Mouse (Mus musculus): ENCODE results near the gene Card19. TPM values are rescaled to one million over a fixed set of nuclear protein-coding genes. Genes with fewer than 3 reads are reported as not detected.
A peak's percentile ranks its signal among the peaks of the same experiment; 100 is the strongest.

The Card19 gene
- 10 to 100 TPM; 56.9 to 66.6 TPM for polyA plus RNA-seq (2017; shearing (Covaris generic))

DNA sequence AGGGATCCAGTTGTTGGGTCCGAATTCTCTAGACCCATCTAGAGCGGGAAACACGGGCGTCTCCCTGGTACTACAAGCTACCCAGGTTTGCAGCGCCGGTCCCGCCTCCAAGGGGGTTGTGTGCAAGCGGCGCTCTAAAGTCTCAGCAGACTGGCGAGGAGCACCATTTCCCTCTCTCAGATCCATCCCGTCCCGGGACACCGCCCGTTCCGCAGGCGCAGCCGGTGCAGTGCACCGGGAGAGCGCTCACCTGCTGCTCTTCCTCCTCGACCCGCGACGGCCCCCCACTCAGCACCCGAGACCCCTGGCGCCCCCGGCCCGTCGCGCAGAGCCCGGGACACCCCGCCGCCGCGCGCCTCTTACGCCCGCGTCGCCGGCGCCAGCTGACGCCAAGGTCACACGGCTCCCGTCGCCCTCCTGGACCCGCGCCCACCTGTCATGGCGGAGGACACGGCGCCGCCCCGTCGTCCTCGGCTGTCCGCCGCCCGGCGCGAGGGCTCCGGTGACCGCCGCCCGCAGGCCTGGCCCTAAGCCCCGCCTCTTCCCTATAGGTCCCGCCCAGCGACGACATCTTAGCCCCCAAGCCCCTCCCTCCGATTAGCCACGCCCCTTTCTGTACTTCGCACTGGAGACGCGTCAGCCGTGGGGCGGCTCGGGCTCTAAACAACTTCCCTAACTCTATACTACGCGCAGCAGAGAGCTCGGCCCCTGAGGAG, at the start of gene Card19:
Gene Card19, minus strand, starts transcription at position 534 of the 716 bp plus-strand sequence.
- ATAC-seq: peak; percentile 86

DNA sequence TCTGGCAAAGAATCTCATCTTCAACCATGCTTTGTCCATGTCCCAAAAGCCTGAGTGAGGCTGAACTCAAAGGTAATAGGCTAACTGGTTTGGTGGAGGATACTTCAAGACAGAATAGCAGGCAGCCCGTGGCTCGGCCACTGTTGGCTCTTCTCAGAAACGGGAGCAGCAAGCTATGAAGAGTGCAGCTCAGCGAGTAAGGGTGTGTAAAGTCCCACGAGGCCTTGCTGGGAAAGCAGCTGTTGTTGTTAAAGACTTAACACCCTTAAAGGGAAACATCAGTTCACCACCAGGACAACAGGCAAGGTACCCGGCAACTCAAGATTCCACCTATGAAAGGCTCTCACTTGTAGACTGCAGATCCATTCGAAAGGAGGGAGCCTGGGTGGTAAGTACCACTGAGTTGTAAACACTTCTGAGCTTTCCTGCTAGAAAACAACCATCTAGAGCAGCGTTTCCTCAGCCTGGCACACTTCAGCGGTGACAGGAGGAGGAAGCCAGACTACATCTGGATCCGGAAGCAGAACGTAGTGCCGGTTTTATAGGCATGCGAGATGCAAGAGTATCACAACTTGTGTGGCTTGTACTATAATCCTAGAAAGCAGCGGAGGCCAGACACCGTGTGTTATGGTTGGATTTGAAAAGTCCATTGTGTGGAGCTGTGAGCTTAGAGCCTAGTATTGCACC, 44.3 kb upstream of the Card19 start:
- peak; percentile 65 for ATAC-seq

DNA sequence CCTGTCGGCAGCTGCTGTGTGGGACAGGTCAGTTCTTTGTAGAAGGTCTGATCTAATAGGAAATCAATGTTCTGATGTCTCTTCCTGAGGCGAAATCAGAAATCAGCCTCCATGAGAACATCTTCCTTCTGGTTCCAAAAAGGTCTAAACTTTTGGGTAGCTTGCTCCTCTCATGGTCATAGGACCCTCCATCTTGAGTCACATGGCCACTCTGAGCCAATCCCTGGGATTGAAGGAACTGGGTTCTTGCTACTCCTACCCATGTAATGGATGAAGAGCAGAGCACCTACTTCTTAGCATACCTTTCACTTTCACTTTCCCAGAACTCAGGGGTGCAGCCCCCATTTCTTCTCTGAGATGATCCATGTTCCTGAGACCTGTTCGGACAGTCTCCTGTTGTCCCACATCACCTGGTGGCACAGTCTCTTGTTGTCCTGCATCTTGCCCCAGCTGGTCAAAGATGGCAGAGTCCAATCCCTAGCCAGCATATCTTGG, 42.0 kb upstream of the Card19 start:
- no peak for ATAC-seq

DNA sequence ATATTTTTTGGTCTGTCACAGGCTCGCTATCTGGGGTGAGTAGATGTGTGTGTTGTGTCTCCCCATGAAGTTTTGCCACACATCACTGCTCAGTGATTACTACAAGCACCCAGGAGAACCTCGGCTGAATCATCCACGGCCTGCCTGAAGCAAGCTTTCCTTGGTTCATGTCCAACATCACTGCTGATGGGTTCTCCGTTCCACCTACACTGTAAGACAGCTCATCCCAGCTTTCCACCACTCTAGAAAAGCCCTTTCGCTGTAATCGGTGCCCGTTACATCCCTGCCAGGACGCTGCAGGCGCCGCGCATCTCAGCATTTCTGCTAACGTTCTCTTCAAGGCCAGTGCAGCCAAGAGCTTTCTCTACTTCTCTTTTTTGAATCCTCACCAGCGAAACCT, 36.9 kb upstream of the Card19 start:
- no peak for ATAC-seq

DNA sequence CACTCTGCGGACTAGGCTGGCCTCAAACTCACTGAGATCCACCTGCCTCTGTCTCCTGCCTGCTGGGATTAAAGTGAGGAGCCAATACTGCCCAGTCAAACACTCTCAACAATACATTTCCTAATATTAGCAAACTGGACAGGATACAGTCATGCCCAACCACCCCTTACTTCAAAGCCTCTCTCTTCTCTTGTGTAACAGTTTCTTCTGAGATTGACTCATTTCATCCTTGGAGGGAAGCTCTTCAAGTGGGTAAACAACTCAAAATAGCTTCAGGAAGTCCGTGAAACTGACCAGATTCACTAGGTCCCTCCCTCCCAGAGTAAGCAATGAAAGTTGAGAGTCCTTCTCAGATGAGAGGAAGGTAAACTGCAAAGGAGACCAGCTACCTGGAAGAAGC, 36.3 kb upstream of the Card19 start:
- ATAC-seq: no peak

DNA sequence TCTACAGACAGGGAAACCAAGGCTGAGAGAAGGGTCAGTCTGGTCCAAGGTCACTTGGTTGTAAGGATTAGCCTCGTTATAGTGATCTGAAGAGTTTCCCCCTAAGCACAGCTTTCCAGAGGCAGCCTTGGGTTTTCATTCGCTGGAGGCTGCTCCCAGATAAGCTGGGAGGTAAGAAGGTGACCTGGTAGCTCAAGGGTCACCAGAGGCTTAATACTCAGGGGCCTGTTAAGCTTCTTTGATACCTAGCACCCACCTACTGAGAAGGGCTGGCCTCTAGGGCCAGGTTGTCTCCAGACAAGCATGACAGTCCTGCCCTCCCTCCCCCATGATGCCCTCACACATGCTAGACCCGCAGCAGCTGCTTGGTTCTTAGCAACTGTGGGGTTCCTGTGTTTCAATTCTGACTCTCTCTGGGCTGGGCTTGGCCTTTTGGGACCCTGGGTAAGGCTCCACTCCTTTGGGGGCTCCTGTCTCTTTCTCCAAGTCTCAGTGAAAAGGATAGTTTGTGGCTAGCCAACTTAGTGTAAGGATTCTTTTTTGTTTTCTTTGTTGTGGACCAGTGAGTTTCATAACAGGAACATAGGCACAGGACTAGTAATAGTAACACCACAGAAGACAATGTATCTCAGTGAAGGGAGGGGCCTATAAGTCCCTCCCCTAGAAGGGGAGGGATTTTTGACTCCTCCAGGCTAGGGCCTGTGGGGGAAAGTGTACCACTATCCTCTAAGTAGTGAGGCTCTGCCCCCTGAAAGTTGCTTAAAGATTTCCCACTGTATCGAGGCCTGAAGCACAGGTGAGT, 35.1 kb upstream of the Card19 start:
- ATAC-seq: no peak

DNA sequence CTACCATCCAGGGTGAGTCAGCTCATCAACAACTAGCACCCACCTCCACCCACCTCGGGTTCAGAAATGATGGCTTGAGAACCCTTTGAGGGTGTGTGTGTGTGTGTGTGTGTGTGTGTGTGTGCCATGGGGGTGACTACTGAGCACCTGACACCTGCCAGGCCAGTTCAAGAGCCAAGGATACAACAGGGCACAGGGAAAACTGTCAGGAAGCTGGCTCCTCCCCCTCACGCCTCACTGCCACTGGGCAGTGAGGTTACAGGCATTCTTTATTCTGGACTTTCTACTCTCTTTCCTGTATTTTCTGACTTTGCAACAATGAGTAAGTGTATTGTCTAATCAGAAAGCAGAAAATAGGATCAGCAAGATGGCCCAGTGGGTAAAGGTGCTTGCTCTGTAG, 33.8 kb upstream of the Card19 start:
- no peak for ATAC-seq

DNA sequence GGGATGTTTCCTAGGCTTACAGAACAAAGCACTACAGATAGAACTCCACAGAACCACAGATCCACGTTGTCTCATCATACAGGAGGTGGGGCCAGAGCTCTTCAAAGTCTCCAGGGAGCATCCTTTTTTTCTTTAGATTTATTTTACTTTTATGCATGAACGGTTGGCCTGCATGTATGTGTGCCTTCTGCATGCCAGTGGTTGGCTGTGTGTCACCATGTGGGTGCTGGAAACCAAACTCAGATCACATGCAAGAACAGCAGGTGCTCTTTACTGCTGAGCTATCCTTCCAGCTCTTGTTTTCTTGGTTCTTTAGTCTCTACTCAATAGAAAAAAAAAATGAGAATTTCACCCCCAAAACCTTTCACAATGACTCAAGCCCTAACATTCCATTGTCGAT, 33.1 kb upstream of the Card19 start:
- ATAC-seq: no peak

DNA sequence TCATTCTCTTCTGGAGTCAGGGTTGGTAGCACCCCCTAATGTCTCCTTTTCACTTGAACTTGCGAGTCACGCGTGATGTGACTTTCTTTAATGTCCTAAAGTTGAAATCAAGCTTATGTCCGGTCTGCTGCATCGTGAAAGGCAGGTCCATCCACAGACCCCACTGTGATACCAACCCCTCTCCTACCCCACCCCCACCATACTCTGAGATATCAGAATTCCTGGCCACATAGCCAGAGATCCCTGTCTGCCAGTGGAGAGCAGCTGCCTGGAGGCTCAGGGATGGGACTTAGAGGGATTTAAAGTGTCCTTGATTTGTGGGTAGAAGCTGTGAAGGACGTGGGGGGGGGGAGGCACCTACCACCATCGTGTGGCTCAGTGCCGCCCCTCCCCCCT, 32.6 kb upstream of the Card19 start, which contains the start of gene Susd3:
Gene Susd3, minus strand, starts transcription at position 240 of the 396 bp plus-strand sequence.
- ATAC-seq: no peak

DNA sequence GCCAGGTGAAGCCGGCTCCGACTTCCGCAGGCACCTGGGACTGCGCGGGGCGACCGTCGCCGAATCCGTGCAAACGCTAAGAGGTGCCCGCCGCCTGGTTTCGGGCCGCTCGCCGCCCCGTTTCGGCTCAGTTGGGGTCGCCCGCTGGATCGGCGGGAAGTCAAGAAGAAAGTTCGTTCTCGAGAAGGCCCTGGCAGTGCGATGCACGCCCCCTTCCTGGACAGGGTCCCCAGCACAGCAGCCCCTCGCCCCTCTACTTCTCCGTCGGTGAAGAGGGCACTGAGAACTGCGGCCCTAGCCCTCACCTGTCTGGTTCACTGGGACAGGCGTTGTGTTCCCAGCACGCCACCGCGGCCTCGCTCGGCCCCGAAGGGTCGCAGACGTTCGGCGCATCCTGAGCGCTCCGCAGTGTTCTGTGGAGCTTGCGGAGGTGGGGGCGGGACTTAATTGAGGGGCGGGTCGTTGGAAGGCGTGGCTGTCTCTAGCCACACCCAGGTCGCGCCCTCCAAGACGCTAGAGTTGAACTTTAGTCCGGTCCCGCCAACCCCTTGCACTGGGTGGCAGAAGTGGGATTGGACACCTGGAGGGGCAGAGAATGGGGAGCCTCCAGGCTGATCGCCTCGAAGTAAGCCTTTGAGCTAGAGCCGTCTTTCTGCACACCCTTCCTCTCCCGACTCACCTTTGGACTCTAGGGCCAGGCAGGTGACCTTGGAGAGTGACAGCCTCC, 32.1 kb upstream of the Card19 start:
- peak; percentile 78 for ATAC-seq

DNA sequence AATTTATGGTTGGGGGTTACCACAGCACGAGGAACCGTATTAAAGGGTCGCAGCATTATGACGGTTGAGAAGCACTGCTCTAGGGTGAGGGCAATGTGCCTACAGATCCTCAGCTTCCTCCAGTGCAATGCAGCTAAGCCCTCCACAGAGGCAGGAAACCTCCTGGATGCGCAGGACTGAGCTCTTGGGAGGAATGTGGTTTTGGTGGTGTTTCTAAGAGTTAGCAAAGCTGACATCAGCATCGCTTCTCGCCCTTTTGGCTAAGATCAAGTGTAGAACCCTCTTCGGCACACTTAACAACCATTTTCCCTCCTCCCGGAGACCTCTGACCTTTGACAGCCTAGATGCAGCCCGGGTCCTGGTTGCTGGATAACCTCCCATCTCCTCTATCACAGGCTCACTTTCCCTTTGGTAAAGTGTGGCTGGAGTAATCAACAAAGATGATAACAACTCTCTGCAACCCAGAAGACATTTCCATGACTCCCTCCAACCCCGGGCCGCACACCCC, 31.4 kb upstream of the Card19 start:
- ATAC-seq: no peak

DNA sequence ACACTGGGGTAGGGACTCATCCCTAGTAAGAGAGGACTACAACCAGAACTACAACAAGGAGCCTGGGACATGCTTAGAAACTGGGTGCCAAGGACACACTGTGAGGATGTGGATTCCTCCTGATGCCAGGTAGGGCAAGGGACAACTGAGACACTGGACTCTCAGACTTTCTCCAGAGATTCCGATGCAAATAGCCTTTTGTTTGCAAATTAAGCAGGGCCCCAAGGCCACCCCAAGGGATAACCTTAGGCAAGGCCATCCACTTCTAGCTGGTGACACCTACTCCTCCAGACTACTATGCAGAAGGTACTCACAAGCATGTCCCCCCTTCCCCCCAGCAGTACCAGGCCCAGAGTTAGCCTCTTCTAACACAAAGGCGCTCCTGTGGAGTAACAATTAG, 30.8 kb upstream of the Card19 start:
- ATAC-seq: no peak

DNA sequence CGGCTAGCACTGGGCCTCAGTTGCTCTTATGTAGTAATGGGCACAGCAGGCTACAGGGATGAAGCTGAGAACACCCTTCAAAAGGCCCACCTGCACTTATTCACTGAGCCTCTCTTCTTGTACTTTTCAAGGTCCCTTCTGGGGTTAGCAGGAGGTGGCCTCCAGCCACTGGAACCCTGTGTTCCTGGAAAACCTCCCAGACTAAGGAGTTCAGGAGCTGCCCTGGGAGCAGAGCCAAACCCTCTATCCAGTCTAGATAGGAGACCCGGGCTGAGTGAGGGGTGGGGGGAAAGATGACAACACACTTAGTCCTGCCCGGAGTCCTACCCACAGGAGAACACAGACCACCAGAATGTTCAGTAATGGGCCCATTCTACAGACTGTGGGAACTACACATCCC, 30.2 kb upstream of the Card19 start:
- no peak for ATAC-seq

DNA sequence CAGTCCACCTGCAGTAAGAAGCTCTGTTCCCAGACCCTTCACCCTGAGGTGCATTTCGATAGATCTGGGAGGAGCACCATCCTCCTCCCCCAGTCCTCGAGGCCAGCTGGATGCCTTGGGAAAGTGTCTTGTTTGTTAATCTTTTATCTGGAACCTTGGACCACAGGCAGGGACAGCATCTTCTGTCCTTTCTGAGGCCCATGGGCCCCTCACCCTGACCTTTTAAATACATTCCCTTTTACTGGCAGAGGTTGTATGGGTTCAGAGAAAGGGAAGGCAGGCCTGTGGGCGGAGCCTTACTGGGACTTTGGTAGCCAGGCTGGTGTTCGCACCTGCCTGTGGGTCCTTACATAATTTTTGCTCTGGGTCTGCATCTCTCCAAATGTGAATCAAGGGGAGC, 29.4 kb upstream of the Card19 start:
- no peak for ATAC-seq

DNA sequence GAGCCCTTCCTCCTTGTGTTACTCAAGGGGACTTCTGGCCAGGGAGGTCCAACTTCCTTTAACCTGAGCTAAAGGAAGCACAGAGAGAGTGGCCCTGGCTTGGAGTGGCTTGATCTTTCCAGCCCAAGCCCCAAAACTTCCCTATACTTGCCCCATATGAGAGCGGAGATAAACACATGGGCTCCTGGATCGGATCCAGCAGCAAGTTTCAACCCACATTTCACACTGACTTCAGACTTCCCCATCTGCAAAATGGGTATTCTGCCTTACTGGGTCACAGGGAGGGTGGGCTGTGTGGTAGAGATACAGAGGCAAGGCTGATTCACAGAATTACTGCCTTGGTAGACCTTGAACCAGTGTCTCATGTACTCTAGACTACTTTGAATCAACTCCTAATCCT, 27.7 kb upstream of the Card19 start:
- no peak for ATAC-seq

DNA sequence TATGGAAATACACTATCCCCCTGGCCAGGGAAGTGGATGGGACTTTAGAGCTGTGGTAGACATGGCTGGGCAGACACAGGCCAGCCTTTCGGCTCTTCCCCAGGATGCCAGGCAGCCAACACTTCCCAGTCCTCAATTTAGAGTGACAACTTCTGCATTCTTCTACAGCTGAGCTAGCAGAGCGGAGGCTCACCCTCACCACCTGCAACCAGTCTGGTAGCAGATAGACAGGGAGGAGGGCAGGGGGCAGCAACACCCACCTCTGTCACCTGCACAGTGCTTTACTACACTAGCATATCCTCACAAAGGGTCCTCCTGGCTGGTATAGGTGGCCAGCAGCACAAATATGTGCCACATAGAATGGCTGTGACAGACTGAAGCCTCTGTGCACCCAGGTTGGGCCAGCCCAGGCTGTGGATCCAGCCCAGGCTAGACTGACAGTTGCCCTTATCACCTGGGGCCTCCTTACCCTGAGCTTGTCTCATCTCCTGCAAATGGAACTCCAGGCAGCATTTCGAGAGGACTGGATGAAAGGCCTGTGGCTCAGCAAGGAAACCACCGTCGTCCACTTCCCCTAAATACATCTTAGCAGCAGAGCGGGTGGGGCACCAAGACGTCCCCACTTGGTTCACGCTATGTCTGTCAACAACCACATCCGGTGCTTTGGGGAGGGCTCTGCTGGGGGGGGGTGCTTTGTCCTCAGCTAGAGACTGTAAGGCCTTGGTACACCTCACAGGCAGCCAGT, 26.7 kb upstream of the Card19 start:
- ATAC-seq: peak; percentile 94

DNA sequence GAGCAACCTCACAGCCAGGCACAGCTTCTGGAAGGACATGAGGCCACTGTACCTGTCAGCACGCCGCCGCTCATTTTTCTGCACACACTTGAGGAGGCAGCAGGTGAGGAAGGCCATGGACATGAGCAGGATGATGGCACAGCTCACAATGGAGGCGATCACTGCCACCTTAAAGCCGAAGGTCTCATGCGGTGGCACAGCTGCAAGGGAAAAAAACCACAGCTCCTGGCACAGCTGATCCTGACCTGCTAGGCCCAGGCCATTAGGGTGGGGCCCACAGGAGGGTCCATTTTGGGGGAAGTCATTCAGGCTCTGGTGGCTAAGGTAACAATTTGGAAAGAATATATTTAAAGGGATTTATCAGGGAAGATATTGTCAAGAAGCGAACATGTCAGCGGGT, 22.9 kb upstream of the Card19 start:
- ATAC-seq: no peak

DNA sequence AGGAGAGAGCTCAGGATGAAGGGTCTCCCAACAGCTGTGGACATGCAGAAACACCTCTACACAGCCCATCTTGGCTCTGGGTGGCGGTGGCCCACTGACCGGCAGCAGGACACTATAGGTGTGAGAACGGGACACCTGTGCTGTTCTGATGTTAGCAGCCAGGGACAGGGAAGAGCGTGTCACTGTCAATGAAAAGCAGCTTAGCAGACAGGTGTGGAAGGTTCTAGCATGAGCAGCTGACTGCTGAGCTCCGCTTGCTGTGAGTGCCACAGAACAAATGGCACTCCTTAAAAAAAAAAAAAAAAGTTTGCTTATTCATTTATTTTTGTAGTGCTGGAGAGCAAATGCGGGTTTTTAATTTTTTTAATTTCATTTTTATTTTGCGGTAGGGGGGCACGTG, 21.8 kb upstream of the Card19 start:
- no peak for ATAC-seq

DNA sequence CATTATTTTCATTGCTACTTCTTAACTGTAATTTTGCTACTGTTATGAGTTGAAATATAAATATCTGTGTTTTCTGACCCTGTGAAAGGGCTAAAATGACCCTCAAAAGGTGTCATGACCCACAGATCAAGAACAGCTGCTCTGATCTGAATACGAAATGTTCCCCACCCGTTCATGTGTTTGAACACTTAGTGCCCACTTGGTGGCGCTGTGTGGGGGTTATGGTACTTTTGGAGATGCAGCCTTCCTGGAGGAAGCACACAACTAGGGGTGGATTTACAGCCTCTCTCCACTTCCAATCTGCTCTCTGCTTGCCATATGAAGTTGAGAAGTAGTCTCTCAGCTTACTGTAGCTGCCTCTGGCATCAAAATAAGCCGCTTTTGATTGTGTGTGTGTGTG, 18.9 kb upstream of the Card19 start:
- no peak for ATAC-seq

DNA sequence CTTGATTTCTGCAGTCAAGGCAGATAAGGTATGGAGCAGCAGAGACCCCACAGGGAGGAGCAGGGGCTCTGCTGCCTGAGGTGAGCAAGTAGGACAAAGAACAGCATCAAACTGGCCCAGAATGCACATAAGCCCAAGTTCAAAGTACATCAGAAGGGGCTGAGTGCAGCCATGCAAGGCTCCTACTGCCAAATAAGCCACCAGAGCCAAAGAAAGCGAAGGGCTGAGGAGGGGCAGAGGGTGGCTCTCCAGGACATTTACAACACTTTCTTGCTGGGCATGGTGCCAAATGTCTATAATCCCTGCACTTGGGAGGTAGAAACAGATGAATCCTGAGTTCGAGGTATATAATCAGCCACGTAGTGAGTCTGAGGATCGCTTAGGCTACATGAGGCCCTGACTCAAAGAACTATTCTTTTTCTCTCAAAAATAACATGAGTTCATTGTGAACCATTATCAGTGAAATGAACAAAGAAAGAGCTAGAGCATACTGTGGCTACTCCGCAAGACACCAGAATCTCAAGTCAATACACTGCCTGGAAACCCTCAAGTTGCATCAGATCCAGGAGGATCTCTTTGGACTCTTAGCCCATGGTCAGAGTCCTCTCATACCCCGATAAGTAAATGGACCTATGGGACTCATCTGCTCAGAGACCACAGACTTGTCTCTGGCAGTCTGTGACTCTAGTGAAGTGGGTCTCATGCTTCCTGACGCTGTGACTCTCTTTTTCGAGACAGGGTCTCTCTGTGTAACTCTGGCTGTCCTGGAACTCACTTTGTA, 18.1 kb upstream of the Card19 start:
- no peak for ATAC-seq

DNA sequence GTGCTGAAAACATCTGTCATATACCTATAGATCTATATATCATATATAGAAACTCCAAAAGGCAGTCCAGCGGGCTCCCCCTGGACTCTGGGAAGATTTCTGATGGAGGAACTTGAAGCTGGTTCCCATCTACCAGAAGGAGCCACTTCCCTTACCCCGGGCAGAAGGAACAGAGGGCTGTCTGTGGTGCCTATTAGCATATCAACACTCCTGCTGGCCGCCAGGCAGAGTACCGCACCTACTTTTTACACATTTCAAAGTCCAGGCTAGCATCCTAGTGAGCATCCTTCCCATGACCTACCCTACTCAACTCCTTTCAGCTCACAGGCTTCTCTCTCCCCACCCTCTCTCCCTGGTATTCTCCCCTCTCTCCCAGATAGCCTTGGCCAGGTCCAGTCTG, 9.8 kb upstream of the Card19 start:
- ATAC-seq: no peak
